Mouse (Mus musculus): ENCODE results near the gene Hpcal4. TPM values are rescaled to one million over a fixed set of nuclear protein-coding genes. Genes with fewer than 3 reads are reported as not detected.

Hpcal4 gene
- polyA plus RNA-seq, 1 experiment: 0.82 TPM

DNA sequence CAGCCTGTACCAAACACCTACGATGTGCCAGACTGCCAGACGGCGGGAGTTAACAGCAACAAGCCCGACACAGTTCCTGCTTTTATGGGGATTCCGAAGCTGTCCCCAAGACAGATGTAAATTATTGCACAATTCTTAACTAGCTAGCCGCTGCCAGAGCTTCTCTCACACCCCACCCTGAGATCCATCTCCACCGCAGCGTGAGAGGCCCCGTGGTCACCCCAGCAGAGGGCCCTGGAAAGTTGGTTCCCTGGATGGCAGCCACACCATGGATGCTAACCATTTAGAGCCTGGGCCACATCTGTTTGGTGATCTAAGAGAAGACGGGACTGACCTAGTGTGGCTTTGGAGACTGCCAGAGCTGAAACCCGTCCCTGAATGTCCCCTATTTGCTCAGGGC is 46.1 kb downstream of the Hpcal4 start:
- H3K9ac ChIP-seq (ENCODE audit: low read depth, poor library complexity, severe bottlenecking): no peak overlapping the region
- TF ChIP-seq POLR2A (IDR thresholded peaks at IDR 0.05; ENCODE audit: insufficient read depth, low read length) (no peak), EP300 (IDR thresholded peaks at IDR 0.05; ENCODE audit: insufficient read depth, low read depth, low read length) (no peak), CTCF (IDR thresholded peaks at IDR 0.05; ENCODE audit: low read depth, low read length) (no peak)
- no peaks in the 10 kb centered on the region for H3K4me1 ChIP-seq (ENCODE audit: control insufficient read depth, insufficient read depth, low read length)
- no peaks in the 10 kb centered on the region for H3K27me3 ChIP-seq (ENCODE audit: control insufficient read depth, insufficient read depth, low read length, poor library complexity, severe bottlenecking)
- no peak overlapping the region for H3K27ac ChIP-seq (ENCODE audit: insufficient read depth, low read length)
- H3K4me3 ChIP-seq (ENCODE audit: low read depth, low read length): no peak overlapping the region
- H3K9me3 ChIP-seq (replicated peaks; ENCODE audit: control insufficient read depth, insufficient read depth, low read length, poor library complexity, severe bottlenecking): no peaks in the 10 kb centered on the region
- H3K36me3 ChIP-seq (ENCODE audit: control insufficient read depth, insufficient read depth, low read length, poor library complexity, severe bottlenecking): no peaks in the 10 kb centered on the region

- no peaks in the 10 kb centered on the region for H3K27me3 ChIP-seq (ENCODE audit: control insufficient read depth, insufficient read depth, low read length, poor library complexity, severe bottlenecking)
- no peak overlapping the region for H3K4me3 ChIP-seq (ENCODE audit: low read depth, low read length)
- no peaks in the 10 kb centered on the region for H3K4me1 ChIP-seq (ENCODE audit: control insufficient read depth, insufficient read depth, low read length)
- TF ChIP-seq CTCF (IDR thresholded peaks at IDR 0.05; ENCODE audit: low read depth, low read length) (no peak), POLR2A (IDR thresholded peaks at IDR 0.05; ENCODE audit: insufficient read depth, low read length) (no peak), EP300 (IDR thresholded peaks at IDR 0.05; ENCODE audit: insufficient read depth, low read depth, low read length) (no peak)
- no peaks in the 10 kb centered on the region for H3K9me3 ChIP-seq (replicated peaks; ENCODE audit: control insufficient read depth, insufficient read depth, low read length, poor library complexity, severe bottlenecking)
- no peaks in the 10 kb centered on the region for H3K36me3 ChIP-seq (ENCODE audit: control insufficient read depth, insufficient read depth, low read length, poor library complexity, severe bottlenecking)
- H3K27ac ChIP-seq (ENCODE audit: insufficient read depth, low read length): no peak overlapping the region
- H3K9ac ChIP-seq (ENCODE audit: low read depth, poor library complexity, severe bottlenecking): no peak overlapping the region
These were observed 49.8 kb downstream of the Hpcal4 start for GRCm38 (mm10) chr4:123232841-123233240.

GRCm38 (mm10) chr4:123233492-123234084 is 50.6 kb downstream of the Hpcal4 start, which contains the start of gene Heyl:
Heyl (plus strand) TSS chr4:123233556.
- Histone ChIP-seq H3K27me3 (ENCODE audit: control insufficient read depth, insufficient read depth, low read length, poor library complexity, severe bottlenecking) (no peaks in the 10 kb centered on the region), H3K4me1 (ENCODE audit: control insufficient read depth, insufficient read depth, low read length) (no peaks in the 10 kb centered on the region), H3K9ac (ENCODE audit: low read depth, poor library complexity, severe bottlenecking) (peak within 1 kb of the TSS; percentile 31; the same call in 1 of the 2 replicates), H3K4me3 (ENCODE audit: low read depth, low read length) (peak within 1 kb of the TSS; percentile 48), H3K36me3 (ENCODE audit: control insufficient read depth, insufficient read depth, low read length, poor library complexity, severe bottlenecking) (no peaks in the 10 kb centered on the region), H3K27ac (ENCODE audit: insufficient read depth, low read length) (no peak within 1 kb of the TSS), H3K9me3 (replicated peaks; ENCODE audit: control insufficient read depth, insufficient read depth, low read length, poor library complexity, severe bottlenecking) (no peaks in the 10 kb centered on the region)
- TF ChIP-seq EP300 (IDR thresholded peaks at IDR 0.05; ENCODE audit: insufficient read depth, low read depth, low read length): no peak
- no peak for TF ChIP-seq POLR2A (IDR thresholded peaks at IDR 0.05; ENCODE audit: insufficient read depth, low read length)
- no peak for TF ChIP-seq CTCF (IDR thresholded peaks at IDR 0.05; ENCODE audit: low read depth, low read length)

GRCm38 (mm10) chr4:123235835-123236430 is 52.9 kb downstream of the Hpcal4 start:
- H3K27ac ChIP-seq (ENCODE audit: insufficient read depth, low read length): no peak overlapping the region
- no peak for TF ChIP-seq EP300 (IDR thresholded peaks at IDR 0.05; ENCODE audit: insufficient read depth, low read depth, low read length)
- TF ChIP-seq CTCF (IDR thresholded peaks at IDR 0.05; ENCODE audit: low read depth, low read length): no peak
- no peak for TF ChIP-seq POLR2A (IDR thresholded peaks at IDR 0.05; ENCODE audit: insufficient read depth, low read length)
- no peaks in the 10 kb centered on the region for H3K9me3 ChIP-seq (replicated peaks; ENCODE audit: control insufficient read depth, insufficient read depth, low read length, poor library complexity, severe bottlenecking)
- H3K36me3 ChIP-seq (ENCODE audit: control insufficient read depth, insufficient read depth, low read length, poor library complexity, severe bottlenecking): no peaks in the 10 kb centered on the region
- peaks cover 3% of the 10 kb centered on the region for H3K27me3 ChIP-seq (ENCODE audit: control insufficient read depth, insufficient read depth, low read length, poor library complexity, severe bottlenecking)
- no peak overlapping the region for H3K4me3 ChIP-seq (ENCODE audit: low read depth, low read length)
- no peaks in the 10 kb centered on the region for H3K4me1 ChIP-seq (ENCODE audit: control insufficient read depth, insufficient read depth, low read length)
- no peak overlapping the region for H3K9ac ChIP-seq (ENCODE audit: low read depth, poor library complexity, severe bottlenecking)

- Histone ChIP-seq H3K9me3 (replicated peaks; ENCODE audit: control insufficient read depth, insufficient read depth, low read length, poor library complexity, severe bottlenecking) (no peaks in the 10 kb centered on the region), H3K9ac (ENCODE audit: low read depth, poor library complexity, severe bottlenecking) (no peak overlapping the region), H3K36me3 (ENCODE audit: control insufficient read depth, insufficient read depth, low read length, poor library complexity, severe bottlenecking) (no peaks in the 10 kb centered on the region), H3K4me3 (ENCODE audit: low read depth, low read length) (no peak overlapping the region), H3K4me1 (ENCODE audit: control insufficient read depth, insufficient read depth, low read length) (no peaks in the 10 kb centered on the region), H3K27ac (ENCODE audit: insufficient read depth, low read length) (no peak overlapping the region), H3K27me3 (ENCODE audit: control insufficient read depth, insufficient read depth, low read length, poor library complexity, severe bottlenecking) (peaks cover 3% of the 10 kb centered on the region)
- no peak for TF ChIP-seq POLR2A (IDR thresholded peaks at IDR 0.05; ENCODE audit: insufficient read depth, low read length)
- no peak for TF ChIP-seq CTCF (IDR thresholded peaks at IDR 0.05; ENCODE audit: low read depth, low read length)
- no peak for TF ChIP-seq EP300 (IDR thresholded peaks at IDR 0.05; ENCODE audit: insufficient read depth, low read depth, low read length)
These were observed 53.5 kb downstream of the Hpcal4 start for GRCm38 (mm10) chr4:123236431-123237031.
